8 mouse cellular contexts compared by ENCODE assay signal in genomic region chr8:117156866-117157768, GRCm38 (mm10). TPM values are rescaled to one million over a fixed set of nuclear protein-coding genes. Genes with fewer than 3 reads are reported as not detected.
DNase-seq lines count a peak whose midpoint lies in the region; ATAC-seq lines count a peak whose summit lies in the region.

No protein-coding gene starts in this region.

- peaks cover 35% of the 10 kb centered on the region for H3K4me1 ChIP-seq in forebrain, embryonic 10.5 days
- H3K4me1 ChIP-seq in limb, embryonic 15.5 days = peaks cover 17% of the 10 kb centered on the region
- peaks cover 16% of the 10 kb centered on the region; the same call in 1 of the 2 replicates for H3K4me1 ChIP-seq in stomach, embryonic 16.5 days (ENCODE audit: control insufficient read depth, insufficient read depth, low read length)

- H3K9ac ChIP-seq in limb, embryonic 15.5 days = peak overlapping the region; percentile 33
- peak overlapping the region; percentile 78 for H3K9ac ChIP-seq in stomach, embryonic 16.5 days (ENCODE audit: low read length)

- DNase-seq in heart, adult 11 months = peak; percentile 82
- DNase-seq in heart, adult 8-10 months (ENCODE audit: low spot score) = no peak
- peak; percentile 76 for DNase-seq in CD4-positive helper T cell, adult 2 months (ENCODE audit: low read depth, low spot score)
- no peak for DNase-seq in forebrain, embryonic 10.5 days (ENCODE audit: extremely low spot score, low spot score)
- no peak for DNase-seq in adrenal gland, adult (ENCODE audit: inconsistent age in 2 of 2, low spot score in 1 of 2)
- no peak for DNase-seq in left cerebral cortex, postnatal 25 days (ENCODE audit: low spot score in 2 of 2)

- no peaks in the 10 kb centered on the region for H3K36me3 ChIP-seq in forebrain, embryonic 10.5 days (replicated peaks)
- no peaks in the 10 kb centered on the region for H3K36me3 ChIP-seq in limb, embryonic 15.5 days
- H3K36me3 ChIP-seq in stomach, embryonic 16.5 days (ENCODE audit: control insufficient read depth, insufficient read depth, low read length) = no peaks in the 10 kb centered on the region

- intact Hi-C loops in left cerebral cortex, postnatal 25 days (cut with DNase I) = no loop called here

- H3K27ac ChIP-seq in forebrain, embryonic 10.5 days = peak overlapping the region; percentile 92
- peak overlapping the region; percentile 89 for H3K27ac ChIP-seq in limb, embryonic 15.5 days
- peak overlapping the region; percentile 93 for H3K27ac ChIP-seq in stomach, embryonic 16.5 days (ENCODE audit: low read length)

- H3K9me3 ChIP-seq in forebrain, embryonic 10.5 days = no peaks in the 10 kb centered on the region
- no peaks in the 10 kb centered on the region for H3K9me3 ChIP-seq in limb, embryonic 15.5 days
- no peaks in the 10 kb centered on the region for H3K9me3 ChIP-seq in stomach, embryonic 16.5 days (replicated peaks; ENCODE audit: control insufficient read depth, low read length)

- no peaks in the 10 kb centered on the region for H3K27me3 ChIP-seq in forebrain, embryonic 10.5 days (ENCODE audit: poor library complexity, severe bottlenecking)
- H3K27me3 ChIP-seq in limb, embryonic 15.5 days = no peaks in the 10 kb centered on the region
- H3K27me3 ChIP-seq in stomach, embryonic 16.5 days (ENCODE audit: control insufficient read depth, insufficient read depth, low read length) = no peaks in the 10 kb centered on the region

- H3K4me3 ChIP-seq in forebrain, embryonic 10.5 days = peak overlapping the region; percentile 98
- H3K4me3 ChIP-seq in limb, embryonic 15.5 days = peak overlapping the region; percentile 86
- peak overlapping the region; percentile 90 for H3K4me3 ChIP-seq in stomach, embryonic 16.5 days (replicated peaks; ENCODE audit: low read length)

- peak; percentile 2; the same call in 1 of the 2 replicates for ATAC-seq in limb, embryonic 15.5 days (ENCODE audit: insufficient number of reproducible peaks, low FRiP score, low TSS enrichment, low read depth)
- ATAC-seq in stomach, embryonic 16.5 days (ENCODE audit: insufficient read depth, low FRiP score) = no peak

- H3K4me2 ChIP-seq in limb, embryonic 15.5 days = peak overlapping the region; percentile 81
- peak overlapping the region; percentile 64 for H3K4me2 ChIP-seq in stomach, embryonic 16.5 days (ENCODE audit: low read depth, low read length)

- WGBS in forebrain, embryonic 10.5 days = 13% methylated on average over 33 of the region's 33 CpGs
- WGBS in limb, embryonic 15.5 days = 10% methylated on average over 33 of the region's 33 CpGs
- 8% methylated on average over 33 of the region's 33 CpGs for WGBS in stomach, embryonic 16.5 days

RNA-seq across cellular contexts. Expression of gene Gan, which starts 0.8 kb away (rescaled TPM):
- total RNA-seq in heart, adult 8-10 months (2022) = 1 to 10 TPM; 4.3 to 5.2 (median 4.8) TPM
- polyA plus RNA-seq in forebrain, embryonic 10.5 days (2016; fragmentation: Nextera tagmentation; extraction: Ambion mirVana) = 2.5 TPM in 2 replicates
- polyA plus RNA-seq in limb, embryonic 15.5 days (2015; fragmentation: Nextera tagmentation; extraction: Ambion mirVana) = 2.6 and 3.7 TPM in 2 replicates
- 2.2 TPM in 2 replicates for polyA plus RNA-seq in stomach, embryonic 16.5 days (2015; fragmentation: Nextera tagmentation; extraction: Ambion mirVana)
- total RNA-seq in left cerebral cortex, postnatal 25 days (2021) = 10 to 100 TPM; 16.8 to 17.9 TPM

Comparison
In these comparisons a context has a peak if more than half of its experiments do, and no peak if none do; other contexts are left out.
1. DNase-seq: peak in heart, adult 11 months (single experiment) and CD4-positive helper T cell, adult 2 months (single experiment); none in heart, adult 8-10 months (single experiment), forebrain, embryonic 10.5 days (single experiment), adrenal gland, adult (0 of 2) and left cerebral cortex, postnatal 25 days (0 of 2).
2. Peak in every context shown above with its lines, with median percentiles within 50 percentile points of each other: H3K27ac ChIP-seq and H3K4me3 ChIP-seq.